Mouse (Mus musculus) CH12.LX (cell line): ENCODE results near the gene Copg2. TPM values are rescaled to one million over a fixed set of nuclear protein-coding genes. Genes with fewer than 3 reads are reported as not detected.
A peak's percentile ranks its signal among the peaks of the same experiment; 100 is the strongest.

Experiments
- DNase-seq: peaks from one replicate; pipeline ENCODE4 v3.0.0-alpha.2; 2013; ENCODE audit errors: extremely low read depth
- H3K27ac ChIP-seq: 2 replicates; pipeline ENCODE4 v1.5.1; 2012; ENCODE audit warnings: low read depth, mild to moderate bottlenecking, control low read depth, moderate library complexity; ENCODE audit not compliant: insufficient read depth
- H3K27me3 ChIP-seq: replicated peaks from 2 replicates; pipeline ENCODE3; 2012; ENCODE audit warnings: inconsistent platforms
- H3K36me3 ChIP-seq, 2 experiments: replicated peaks in 1 of 2; 2 replicates each; pipeline versions ENCODE3 to v1.6.1; 2012; ENCODE audit warnings: inconsistent platforms in 1 of 2, low read length in 1 of 2, mild to moderate bottlenecking in 1 of 2, mixed read lengths in 1 of 2, moderate library complexity in 1 of 2; ENCODE audit not compliant: control insufficient read depth in 1 of 2, insufficient read depth in 1 of 2
- H3K4me1 ChIP-seq, 2 experiments: 2 replicates each; pipeline ENCODE4 v1.6.1; 2012; ENCODE audit warnings: inconsistent platforms in 1 of 2, moderate library complexity in 1 of 2; ENCODE audit not compliant: insufficient read depth in 2 of 2, control insufficient read depth in 1 of 2
- H3K4me2 ChIP-seq: 2 replicates; pipeline ENCODE4 v1.6.1; 2012; ENCODE audit warnings: low read depth, mild to moderate bottlenecking, control low read depth; ENCODE audit not compliant: poor library complexity, insufficient read depth, severe bottlenecking
- H3K4me3 ChIP-seq, 3 experiments: fragments of 150-350 bp in 1 of 3; sonication (generic) in 1 of 3; replicated peaks in 1 of 3; 2 replicates each; pipeline versions ENCODE3 to v1.5.1; 2011 to 2012; ENCODE audit warnings: low read depth in 2 of 3, low read length in 2 of 3, mild to moderate bottlenecking in 2 of 3, moderate library complexity in 2 of 3, control low read depth in 1 of 3, improper control_type of control experiment in 1 of 3, inconsistent platforms in 1 of 3, mixed read lengths in 1 of 3; ENCODE audit not compliant: poor library complexity in 1 of 3
- H3K79me2 ChIP-seq: replicated peaks from 2 replicates; pipeline ENCODE4 v1.6.1; 2012; ENCODE audit warnings: mild to moderate bottlenecking, moderate library complexity; ENCODE audit not compliant: control insufficient read depth, poor library complexity, insufficient read depth, severe bottlenecking; ENCODE audit errors: extremely low read depth
- H3K9ac ChIP-seq: 2 replicates; pipeline ENCODE4 v1.6.1; 2012; ENCODE audit warnings: low read depth, mild to moderate bottlenecking, control low read depth, moderate library complexity; ENCODE audit not compliant: insufficient read depth
- H3K9me3 ChIP-seq: replicated peaks from 2 replicates; pipeline ENCODE3; 2012; ENCODE audit warnings: low read length, inconsistent platforms, mixed read lengths
- CHD1 ChIP-seq: IDR thresholded peaks from 2 replicates; pipeline ENCODE4 v1.6.1; 2012; ENCODE audit warnings: low read depth, low read length, improper control_type of control experiment, inconsistent platforms
- CHD2 ChIP-seq: IDR thresholded peaks from 2 replicates; pipeline ENCODE4 v1.6.1; 2011; ENCODE audit warnings: low read length, improper control_type of control experiment
- CTCF ChIP-seq, 2 experiments: IDR thresholded peaks in 1 of 2; conservative IDR thresholded peaks in 1 of 2; 2 replicates each; pipeline ENCODE4 v1.5.1; 2011 to 2012; ENCODE audit warnings: low read depth in 2 of 2, low read length in 2 of 2, improper control_type of control experiment in 1 of 2, inconsistent platforms in 1 of 2, mild to moderate bottlenecking in 1 of 2, moderate library complexity in 1 of 2
- E2F4 ChIP-seq: IDR thresholded peaks from 2 replicates; pipeline ENCODE4 v1.6.1; 2011; ENCODE audit warnings: low read depth, low read length, improper control_type of control experiment; ENCODE audit not compliant: insufficient replicate concordance
- ETS1 ChIP-seq: conservative IDR thresholded peaks from 2 replicates; pipeline ENCODE4 v1.6.1; 2012; ENCODE audit warnings: low read depth, mild to moderate bottlenecking, inconsistent platforms, low read length, improper control_type of control experiment, moderate library complexity
- HCFC1 ChIP-seq: IDR thresholded peaks from 2 replicates; pipeline ENCODE4 v1.6.1; 2012; ENCODE audit warnings: low read depth, mild to moderate bottlenecking, inconsistent platforms, low read length, improper control_type of control experiment
- IRF4 ChIP-seq: IDR thresholded peaks from 2 replicates; pipeline ENCODE4 v1.6.1; 2014; ENCODE audit warnings: low read depth, mild to moderate bottlenecking, inconsistent platforms, low read length, improper control_type of control experiment
- JUN ChIP-seq: IDR thresholded peaks from 2 replicates; pipeline ENCODE4 v1.6.1; 2011; ENCODE audit warnings: low read depth, mild to moderate bottlenecking, low read length, improper control_type of control experiment, moderate library complexity; ENCODE audit not compliant: insufficient read depth
- JUND ChIP-seq: conservative IDR thresholded peaks from 2 replicates; pipeline ENCODE4 v1.6.1; 2011; ENCODE audit warnings: low read depth, low read length, improper control_type of control experiment
- KAT2A ChIP-seq: IDR thresholded peaks from 2 replicates; pipeline ENCODE4 v1.6.1; 2012; ENCODE audit warnings: low read length, improper control_type of control experiment, inconsistent platforms; ENCODE audit not compliant: insufficient replicate concordance
- MAX ChIP-seq: IDR thresholded peaks from 2 replicates; pipeline ENCODE4 v1.6.1; 2011; ENCODE audit warnings: low read length, improper control_type of control experiment
- MAZ ChIP-seq: IDR thresholded peaks from 2 replicates; pipeline ENCODE4 v1.6.1; 2012; ENCODE audit warnings: low read depth, mild to moderate bottlenecking, inconsistent platforms, low read length, improper control_type of control experiment, moderate library complexity
- MYC ChIP-seq: IDR thresholded peaks from 2 replicates; pipeline ENCODE4 v1.6.1; 2011; ENCODE audit warnings: low read depth, mild to moderate bottlenecking, improper control_type of control experiment, low read length
- NRF1 ChIP-seq: IDR thresholded peaks from 2 replicates; pipeline ENCODE4 v1.6.1; 2014; ENCODE audit warnings: low read depth, mild to moderate bottlenecking, inconsistent platforms, low read length, improper control_type of control experiment, moderate library complexity
- PAX5 ChIP-seq: IDR thresholded peaks from 2 replicates; pipeline ENCODE4 v1.6.1; 2012; ENCODE audit warnings: low read length, inconsistent platforms, mixed read lengths
- POLR2A ChIP-seq: IDR thresholded peaks from 2 replicates; pipeline ENCODE4 v1.6.1; 2011; ENCODE audit warnings: low read depth, mild to moderate bottlenecking, improper control_type of control experiment, low read length
- RAD21 ChIP-seq: IDR thresholded peaks from 2 replicates; pipeline ENCODE4 v1.6.1; 2011; ENCODE audit warnings: low read depth, mild to moderate bottlenecking, low read length, improper control_type of control experiment, moderate library complexity
- SMC3 ChIP-seq: IDR thresholded peaks from 2 replicates; pipeline ENCODE4 v1.6.1; 2011; ENCODE audit warnings: low read depth, low read length, improper control_type of control experiment
- TBP ChIP-seq: conservative IDR thresholded peaks from 2 replicates; pipeline ENCODE4 v1.6.1; 2011; ENCODE audit warnings: low read depth, low read length, improper control_type of control experiment
- TCF12 ChIP-seq: IDR thresholded peaks from 2 replicates; pipeline ENCODE4 v1.6.1; 2014; ENCODE audit warnings: low read depth, mild to moderate bottlenecking, inconsistent platforms, low read length, improper control_type of control experiment
- UBTF ChIP-seq: IDR thresholded peaks from 2 replicates; pipeline ENCODE4 v1.6.1; 2012; ENCODE audit warnings: low read depth, mild to moderate bottlenecking, inconsistent platforms, low read length, improper control_type of control experiment, moderate library complexity
- USF1 ChIP-seq: IDR thresholded peaks from 2 replicates; pipeline ENCODE4 v1.6.1; 2014; ENCODE audit warnings: low read depth, mild to moderate bottlenecking, inconsistent platforms, low read length, improper control_type of control experiment
- USF2 ChIP-seq: conservative IDR thresholded peaks from 2 replicates; pipeline ENCODE4 v1.6.1; 2011; ENCODE audit warnings: low read depth, low read length, improper control_type of control experiment
- ZMIZ1 ChIP-seq: IDR thresholded peaks from 2 replicates; pipeline ENCODE4 v1.6.1; 2012; ENCODE audit warnings: low read depth, mild to moderate bottlenecking, inconsistent platforms, low read length, improper control_type of control experiment
- ZNF384 ChIP-seq: IDR thresholded peaks from 2 replicates; pipeline ENCODE4 v1.6.1; 2012; ENCODE audit warnings: low read depth, low read length, improper control_type of control experiment, inconsistent platforms
- dilution Hi-C: fragments of 300-500 bp; cut with MboI; formaldehyde crosslinking; loops from 2 replicates; pipeline ENCODE4 v1.14.3; 2020; ENCODE audit warnings: low sequenced_read_pairs; ENCODE audit not compliant: extremely low pct_unique_long_range_greater_than_20kb, extremely low pct_ligation_motif_present
- in situ Hi-C: fragments of 300-500 bp; cut with MboI; formaldehyde crosslinking; loops from 3 replicates; pipeline ENCODE4 v1.14.3; 2019; ENCODE audit warnings: low sequenced_read_pairs, low pct_ligation_motif_present, low pct_unique_long_range_greater_than_20kb, mixed read lengths
- polyA plus RNA-seq: library from polyadenylated mRNA; unstranded; fragments of >175 nt; gene quantifications from 2 replicates; pipeline ENCODE4 v1.2.1, GENCODE M21; 2012; ENCODE audit warnings: low read depth; ENCODE audit not compliant: insufficient read length
- total RNA-seq, 2 experiments: library from RNA; depleted of rRNA; stranded (reverse); fragments of 300-350 nt in 1 of 2; fragments of >200 nt in 1 of 2; gene quantifications; 2 replicates each; pipeline ENCODE4 v1.2.3; 2012 to 2014

The Copg2 gene
- total and polyA plus RNA-seq, 3 experiments: 23.3 to 43.7 (median 28.9) TPM

GRCm38 (mm10) chr6:30939264-30939663 lies 42.7 kb upstream of the Copg2 start:
- Histone ChIP-seq H3K4me3 (no peak overlapping the region), H3K4me2 (no peak overlapping the region), H3K9ac (no peak overlapping the region), H3K27me3 (no peaks in the 10 kb centered on the region), H3K9me3 (no peaks in the 10 kb centered on the region), H3K4me1 (peaks cover 0 to 4% of the 10 kb centered on the region in 2 experiments; a peak in 1 of 4 replicates), H3K79me2 (no peaks in the 10 kb centered on the region), H3K36me3 (no peaks in the 10 kb centered on the region), H3K27ac (no peak overlapping the region)
- DNase-seq: no peak
- in situ Hi-C loops (no loop called here), dilution Hi-C loops (no loop called here)
- TF ChIP-seq NRF1 (no peak), RAD21 (no peak), IRF4 (no peak), TCF12 (no peak), POLR2A (no peak), KAT2A (no peak), SMC3 (no peak), UBTF (no peak), CHD2 (no peak), USF1 (no peak)

DNA sequence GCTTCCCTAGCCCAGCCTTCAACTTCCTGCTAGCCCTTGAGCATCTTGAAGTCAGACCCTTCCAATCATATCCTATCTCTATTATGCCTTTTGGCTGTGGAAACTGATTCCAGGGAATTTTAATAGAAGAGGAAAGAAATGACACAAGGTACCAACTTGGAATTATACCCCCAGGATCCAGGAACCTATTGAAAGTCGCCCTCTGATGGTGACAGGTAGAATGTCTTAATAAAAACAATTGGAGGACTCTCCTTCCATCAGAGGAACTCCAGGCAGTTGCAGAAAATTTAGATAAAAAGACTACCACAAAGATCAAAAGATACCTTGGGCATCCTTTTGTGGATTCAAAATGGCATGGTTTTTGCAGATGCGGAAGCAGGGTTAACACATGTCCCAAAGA lies 26.2 kb upstream of the Copg2 start:
- DNase-seq: no peak
- peaks cover 0 to 5% of the 10 kb centered on the region in 2 experiments; a peak in 2 of 4 replicates for H3K4me1 ChIP-seq
- H3K9ac ChIP-seq: no peak overlapping the region
- in situ Hi-C loops (no loop called here), dilution Hi-C loops (no loop called here)
- TF ChIP-seq ETS1 (no peak), CHD1 (no peak), CTCF (conservative IDR thresholded peaks at IDR 0.05 in 1 of 2, IDR thresholded peaks at IDR 0.05 in 1 of 2; ENCODE audit: low read depth in 2 of 2, low read length in 2 of 2) (peak in 1 of 2 experiments; percentile 64; a peak in 2 of 4 replicates), RAD21 (peak; percentile 72), HCFC1 (no peak), SMC3 (peak; percentile 66)
- no peak overlapping the region for H3K4me3 ChIP-seq
- H3K79me2 ChIP-seq: no peaks in the 10 kb centered on the region
- H3K27me3 ChIP-seq: peaks cover 20% of the 10 kb centered on the region
- no peaks in the 10 kb centered on the region for H3K9me3 ChIP-seq
- H3K36me3 ChIP-seq: no peaks in the 10 kb centered on the region
- no peak overlapping the region for H3K27ac ChIP-seq
- H3K4me2 ChIP-seq: no peak overlapping the region

GRCm38 (mm10) chr6:30921826-30922225 lies 25.2 kb upstream of the Copg2 start:
- dilution Hi-C loops (no loop called here), in situ Hi-C loops (no loop called here)
- TF ChIP-seq E2F4 (no peak), TCF12 (no peak), CHD2 (no peak), PAX5 (no peak), JUN (no peak), MAX (no peak), USF1 (no peak), NRF1 (no peak), MAZ (no peak), CTCF (conservative IDR thresholded peaks at IDR 0.05 in 1 of 2, IDR thresholded peaks at IDR 0.05 in 1 of 2; ENCODE audit: low read depth in 2 of 2, low read length in 2 of 2) (no peak), USF2 (no peak), RAD21 (no peak), MYC (no peak), ZNF384 (no peak), TBP (no peak), JUND (no peak), ZMIZ1 (no peak), SMC3 (no peak)
- Histone ChIP-seq H3K27me3 (peaks cover 22% of the 10 kb centered on the region), H3K36me3 (no peaks in the 10 kb centered on the region), H3K4me1 (peaks cover 0 to 5% of the 10 kb centered on the region in 2 experiments; a peak in 2 of 4 replicates), H3K9me3 (no peaks in the 10 kb centered on the region), H3K4me3 (no peak overlapping the region), H3K4me2 (peak overlapping the region; percentile 35; the same call in 1 of the 2 replicates), H3K79me2 (no peaks in the 10 kb centered on the region), H3K9ac (no peak overlapping the region), H3K27ac (no peak overlapping the region)
- no peak for DNase-seq
